Mouse (Mus musculus) retina, postnatal 1 day (tissue): ENCODE data around the gene Unc13d.
"Not testable (repeated sequence)": the region's sequence is repeated elsewhere in the genome, so short reads cannot be mapped to it uniquely, and the experiment has no call there.

ENCODE experiments used
- DNase-seq: peaks from one replicate; pipeline ENCODE4 v3.0.0-alpha.2; 2012

The Unc13d gene

GRCm38 (mm10) chr11:116077446-116078204, at the start of gene Unc13d:
Gene Unc13d (minus strand): TSS chr11:116077961.
- DNase-seq: no peak

GRCm38 (mm10) chr11:116126261-116126660, 48.5 kb upstream of the Unc13d start:
- DNase-seq: no peak

GRCm38 (mm10) chr11:116121731-116122245, 44.0 kb upstream of the Unc13d start:
- DNase-seq: not testable (repeated sequence)

- DNase-seq: peak; percentile 35
These were observed 40.1 kb upstream of the Unc13d start for GRCm38 (mm10) chr11:116117819-116118218.

GRCm38 (mm10) chr11:116117241-116117640, 39.5 kb upstream of the Unc13d start:
- DNase-seq: no peak

- DNase-seq: no peak
These were observed 33.9 kb upstream of the Unc13d start for GRCm38 (mm10) chr11:116111611-116112203.

- no peak for DNase-seq
These were observed 33.3 kb upstream of the Unc13d start for GRCm38 (mm10) chr11:116111067-116111466.

- no peak for DNase-seq
These were observed 32.8 kb upstream of the Unc13d start for GRCm38 (mm10) chr11:116110540-116110939.

GRCm38 (mm10) chr11:116110131-116110530, 32.4 kb upstream of the Unc13d start:
- peak; percentile 34 for DNase-seq

- peak; percentile 59 for DNase-seq
These were observed 31.8 kb upstream of the Unc13d start for GRCm38 (mm10) chr11:116109441-116110081.

GRCm38 (mm10) chr11:116108464-116109137, 30.8 kb upstream of the Unc13d start:
- DNase-seq: peak; percentile 39

- no peak for DNase-seq
These were observed 30.1 kb upstream of the Unc13d start for GRCm38 (mm10) chr11:116107777-116108285.

- DNase-seq: peak; percentile 61
These were observed 29.4 kb upstream of the Unc13d start for GRCm38 (mm10) chr11:116106963-116107776.

- peak; percentile 68 for DNase-seq
These were observed 28.6 kb upstream of the Unc13d start for GRCm38 (mm10) chr11:116106154-116106962.

- no peak for DNase-seq
These were observed 27.3 kb upstream of the Unc13d start for GRCm38 (mm10) chr11:116105065-116105464.

GRCm38 (mm10) chr11:116104006-116104646, 26.4 kb upstream of the Unc13d start:
- DNase-seq: peak; percentile 79

GRCm38 (mm10) chr11:116103572-116103971, 25.8 kb upstream of the Unc13d start:
- no peak for DNase-seq

- DNase-seq: no peak
These were observed 24.7 kb upstream of the Unc13d start for GRCm38 (mm10) chr11:116102472-116102871.

- no peak for DNase-seq
These were observed 24.2 kb upstream of the Unc13d start for GRCm38 (mm10) chr11:116101931-116102381.

GRCm38 (mm10) chr11:116100839-116101238, 23.1 kb upstream of the Unc13d start:
- no peak for DNase-seq
